Mouse (Mus musculus): ENCODE data around the gene C2cd5.

DNA sequence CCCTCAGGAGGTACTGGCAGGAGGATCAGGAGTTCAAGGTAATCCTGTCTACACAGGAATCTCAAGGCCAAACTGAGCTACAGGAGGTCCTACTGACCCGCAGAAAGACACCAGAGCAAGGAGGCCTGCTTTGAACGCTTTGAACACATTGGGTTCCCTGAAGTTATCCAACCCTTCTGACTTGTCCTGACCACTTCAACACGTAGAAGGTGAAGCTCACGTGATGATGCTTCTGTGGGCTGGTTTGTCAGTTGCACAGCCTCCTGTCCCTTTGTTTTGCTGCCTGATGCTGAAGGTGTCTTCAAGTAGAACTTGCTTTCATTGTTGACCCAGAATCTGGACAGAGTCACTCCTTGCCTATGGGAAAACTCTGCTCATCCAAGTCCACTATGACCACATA lies 7.7 kb upstream of the C2cd5 start:
- TF ChIP-seq POLR2A (IDR thresholded peaks at IDR 0.05; ENCODE audit: insufficient read length, low read depth) (no peak), MAX (IDR thresholded peaks at IDR 0.05; ENCODE audit: low read depth) (no peak), CEBPB (IDR thresholded peaks at IDR 0.05; ENCODE audit: insufficient read depth, poor library complexity, severe bottlenecking) (no peak), USF1 (IDR thresholded peaks at IDR 0.05; ENCODE audit: low read depth) (no peak), MYOD1 (IDR thresholded peaks at IDR 0.05; ENCODE audit: control insufficient read depth in 1 of 3, insufficient read length in 2 of 3, low read depth in 2 of 3) (no peak), POLR2AphosphoS2 (IDR thresholded peaks at IDR 0.05; ENCODE audit: insufficient read length, low read depth) (no peak), SRF (IDR thresholded peaks at IDR 0.05; ENCODE audit: control insufficient read depth, insufficient read length, low read depth) (no peak), TCF3 (IDR thresholded peaks at IDR 0.05; ENCODE audit: insufficient read length, low read depth) (no peak)
